Mouse (Mus musculus): ENCODE measurements at regions not wholly inside any gene's neighbourhood (a gene's known extent, or its start where the extent isn't known, plus 50 kb on each side); places are given as distances from the start of the nearest gene placed in this dataset.
A peak's percentile ranks its signal among the peaks of the same experiment; 100 is the strongest.

- DNase-seq (ENCODE audit: low spot score) (no peak), ATAC-seq (ENCODE audit: low FRiP score) (no peak)
- H3K4me1 ChIP-seq (replicated peaks; ENCODE audit: control insufficient read depth, insufficient read depth, low read length): peaks cover 2% of the 10 kb centered on the region; the same call in 1 of the 2 replicates
- H3K9ac ChIP-seq: no peak overlapping the region
- H3K9me3 ChIP-seq (ENCODE audit: control insufficient read depth, low read length): no peaks in the 10 kb centered on the region
- H3K36me3 ChIP-seq (replicated peaks; ENCODE audit: control insufficient read depth, insufficient read depth): no peaks in the 10 kb centered on the region
- WGBS: 80% methylated on average over 8 of the region's 8 CpGs
- H3K27me3 ChIP-seq (ENCODE audit: control insufficient read depth, insufficient read depth, low read length): no peaks in the 10 kb centered on the region
- H3K4me3 ChIP-seq (replicated peaks; ENCODE audit: low read length): no peak overlapping the region
- no peak overlapping the region for H3K27ac ChIP-seq
- no peak overlapping the region for H3K4me2 ChIP-seq (replicated peaks)
Observed at GRCm38 (mm10) chr15:13276909-13277235, 103.4 kb upstream of the Cdh6 start.

- ATAC-seq (ENCODE audit: low FRiP score) (no peak), DNase-seq (ENCODE audit: low spot score) (no peak)
- H3K9ac ChIP-seq: no peak overlapping the region
- no peak overlapping the region for H3K27ac ChIP-seq
- 63% methylated on average over 5 of the region's 5 CpGs for WGBS
- H3K9me3 ChIP-seq (ENCODE audit: control insufficient read depth, low read length): no peaks in the 10 kb centered on the region
- H3K4me2 ChIP-seq (replicated peaks): no peak overlapping the region
- no peaks in the 10 kb centered on the region for H3K36me3 ChIP-seq (replicated peaks; ENCODE audit: control insufficient read depth, insufficient read depth)
- no peaks in the 10 kb centered on the region for H3K27me3 ChIP-seq (ENCODE audit: control insufficient read depth, insufficient read depth, low read length)
- no peak overlapping the region for H3K4me3 ChIP-seq (replicated peaks; ENCODE audit: low read length)
- H3K4me1 ChIP-seq (replicated peaks; ENCODE audit: control insufficient read depth, insufficient read depth, low read length): peaks cover 2% of the 10 kb centered on the region; the same call in 1 of the 2 replicates
Observed at GRCm38 (mm10) chr15:13276225-13276908, 102.9 kb upstream of the Cdh6 start.

GRCm38 (mm10) chr15:13275326-13275725 is 101.9 kb upstream of the Cdh6 start:
- 4% methylated on average over 5 of the region's 5 CpGs for WGBS
- peaks cover 2% of the 10 kb centered on the region; the same call in 1 of the 2 replicates for H3K4me1 ChIP-seq (replicated peaks; ENCODE audit: control insufficient read depth, insufficient read depth, low read length)
- no peak for ATAC-seq (ENCODE audit: low FRiP score)
- no peaks in the 10 kb centered on the region for H3K9me3 ChIP-seq (ENCODE audit: control insufficient read depth, low read length)
- no peak overlapping the region for H3K4me3 ChIP-seq (replicated peaks; ENCODE audit: low read length)
- DNase-seq (ENCODE audit: low spot score): no peak
- H3K36me3 ChIP-seq (replicated peaks; ENCODE audit: control insufficient read depth, insufficient read depth): no peaks in the 10 kb centered on the region
- H3K9ac ChIP-seq: no peak overlapping the region
- no peak overlapping the region for H3K4me2 ChIP-seq (replicated peaks)
- no peak overlapping the region for H3K27ac ChIP-seq
- no peaks in the 10 kb centered on the region for H3K27me3 ChIP-seq (ENCODE audit: control insufficient read depth, insufficient read depth, low read length)

- no peak for ATAC-seq (ENCODE audit: low FRiP score)
- 87% methylated on average over 5 of the region's 5 CpGs for WGBS
Observed at GRCm38 (mm10) chr15:13274366-13275067, 101.0 kb upstream of the Cdh6 start.

GRCm38 (mm10) chr15:13246053-13246696 is 72.7 kb upstream of the Cdh6 start:
- H3K36me3 ChIP-seq (replicated peaks; ENCODE audit: control insufficient read depth, insufficient read depth): no peaks in the 10 kb centered on the region
- no peaks in the 10 kb centered on the region for H3K27me3 ChIP-seq (ENCODE audit: control insufficient read depth, insufficient read depth, low read length)
- no peaks in the 10 kb centered on the region for H3K4me1 ChIP-seq (replicated peaks; ENCODE audit: control insufficient read depth, insufficient read depth, low read length)
- 89% methylated on average over 11 of the region's 11 CpGs for WGBS
- H3K9ac ChIP-seq: no peak overlapping the region
- no peak overlapping the region for H3K4me3 ChIP-seq (replicated peaks; ENCODE audit: low read length)
- H3K27ac ChIP-seq: no peak overlapping the region
- H3K9me3 ChIP-seq (ENCODE audit: control insufficient read depth, low read length): 0 out of 2 replicates have a peak, but pooled peaks cover 5% of the 10 kb centered on the region
- no peak overlapping the region for H3K4me2 ChIP-seq (replicated peaks)
- ATAC-seq (ENCODE audit: low FRiP score): no peak
- no peak for DNase-seq (ENCODE audit: low spot score)

More at GRCm38 (mm10) chr15:13274366-13275067, 101.0 kb upstream of the Cdh6 start:
- Histone ChIP-seq H3K9me3 (ENCODE audit: control insufficient read depth, low read length) (no peaks in the 10 kb centered on the region), H3K27me3 (ENCODE audit: control insufficient read depth, insufficient read depth, low read length) (no peaks in the 10 kb centered on the region), H3K4me2 (replicated peaks) (no peak overlapping the region), H3K4me1 (replicated peaks; ENCODE audit: control insufficient read depth, insufficient read depth, low read length) (peaks cover 2% of the 10 kb centered on the region; the same call in 1 of the 2 replicates), H3K4me3 (replicated peaks; ENCODE audit: low read length) (no peak overlapping the region), H3K9ac (no peak overlapping the region), H3K27ac (no peak overlapping the region), H3K36me3 (replicated peaks; ENCODE audit: control insufficient read depth, insufficient read depth) (no peaks in the 10 kb centered on the region)
- no peak for DNase-seq (ENCODE audit: low spot score)

GRCm38 (mm10) chr15:13244306-13244705 is 70.8 kb upstream of the Cdh6 start:
- Histone ChIP-seq H3K36me3 (replicated peaks; ENCODE audit: control insufficient read depth, insufficient read depth) (no peaks in the 10 kb centered on the region), H3K4me3 (replicated peaks; ENCODE audit: low read length) (no peak overlapping the region), H3K27me3 (ENCODE audit: control insufficient read depth, insufficient read depth, low read length) (no peaks in the 10 kb centered on the region), H3K9me3 (ENCODE audit: control insufficient read depth, low read length) (0 out of 2 replicates have a peak, but pooled peaks cover 4% of the 10 kb centered on the region), H3K27ac (no peak overlapping the region), H3K4me1 (replicated peaks; ENCODE audit: control insufficient read depth, insufficient read depth, low read length) (no peaks in the 10 kb centered on the region), H3K9ac (no peak overlapping the region), H3K4me2 (replicated peaks) (peak overlapping the region; percentile 21; the same call in 1 of the 2 replicates)
- WGBS: 35% methylated on average over 14 of the region's 14 CpGs
- no peak for DNase-seq (ENCODE audit: low spot score)
- ATAC-seq (ENCODE audit: low FRiP score): no peak

GRCm38 (mm10) chr15:13243561-13243960 is 70.1 kb upstream of the Cdh6 start:
- WGBS: 73% methylated on average over 4 of the region's 4 CpGs
- Histone ChIP-seq H3K9ac (no peak overlapping the region), H3K27ac (no peak overlapping the region), H3K4me2 (replicated peaks) (no peak overlapping the region), H3K4me3 (replicated peaks; ENCODE audit: low read length) (no peak overlapping the region), H3K9me3 (ENCODE audit: control insufficient read depth, low read length) (no peaks in the 10 kb centered on the region), H3K4me1 (replicated peaks; ENCODE audit: control insufficient read depth, insufficient read depth, low read length) (no peaks in the 10 kb centered on the region), H3K27me3 (ENCODE audit: control insufficient read depth, insufficient read depth, low read length) (no peaks in the 10 kb centered on the region), H3K36me3 (replicated peaks; ENCODE audit: control insufficient read depth, insufficient read depth) (no peaks in the 10 kb centered on the region)
- no peak for DNase-seq (ENCODE audit: low spot score)
- ATAC-seq (ENCODE audit: low FRiP score): no peak

GRCm38 (mm10) chr15:13240931-13241330 is 67.5 kb upstream of the Cdh6 start:
- no peaks in the 10 kb centered on the region for H3K9me3 ChIP-seq (ENCODE audit: control insufficient read depth, low read length)
- 58% methylated on average over 7 of the region's 7 CpGs for WGBS
- H3K4me1 ChIP-seq (replicated peaks; ENCODE audit: control insufficient read depth, insufficient read depth, low read length): no peaks in the 10 kb centered on the region
- no peak overlapping the region for H3K4me2 ChIP-seq (replicated peaks)
- no peaks in the 10 kb centered on the region for H3K36me3 ChIP-seq (replicated peaks; ENCODE audit: control insufficient read depth, insufficient read depth)
- no peaks in the 10 kb centered on the region for H3K27me3 ChIP-seq (ENCODE audit: control insufficient read depth, insufficient read depth, low read length)
- no peak overlapping the region for H3K9ac ChIP-seq
- ATAC-seq (ENCODE audit: low FRiP score) (no peak), DNase-seq (ENCODE audit: low spot score) (no peak)
- no peak overlapping the region for H3K4me3 ChIP-seq (replicated peaks; ENCODE audit: low read length)
- no peak overlapping the region for H3K27ac ChIP-seq

- Histone ChIP-seq H3K27me3 (ENCODE audit: control insufficient read depth, insufficient read depth, low read length) (no peaks in the 10 kb centered on the region), H3K4me3 (replicated peaks; ENCODE audit: low read length) (no peak overlapping the region), H3K4me1 (replicated peaks; ENCODE audit: control insufficient read depth, insufficient read depth, low read length) (no peaks in the 10 kb centered on the region), H3K36me3 (replicated peaks; ENCODE audit: control insufficient read depth, insufficient read depth) (no peaks in the 10 kb centered on the region), H3K9ac (no peak overlapping the region), H3K4me2 (replicated peaks) (no peak overlapping the region), H3K9me3 (ENCODE audit: control insufficient read depth, low read length) (no peaks in the 10 kb centered on the region), H3K27ac (no peak overlapping the region)
- DNase-seq (ENCODE audit: low spot score): no peak
- no peak for ATAC-seq (ENCODE audit: low FRiP score)
- 77% methylated on average over 8 of the region's 8 CpGs for WGBS
Observed at GRCm38 (mm10) chr15:13236869-13237507, 63.5 kb upstream of the Cdh6 start.

Measured in hindbrain, embryonic 14.5 days (tissue).